Mouse (Mus musculus): ENCODE measurements at regions not wholly inside any gene's neighbourhood (a gene's known extent, or its start where the extent isn't known, plus 50 kb on each side); places are given as distances from the start of the nearest gene placed in this dataset.

GRCm38 (mm10) chr16:29774949-29775348, 195.8 kb downstream of the Opa1 start:
- TF ChIP-seq CTCF (IDR thresholded peaks at IDR 0.05; ENCODE audit: insufficient read depth, low read depth, low read length) = no peak
- TF ChIP-seq POLR2A (IDR thresholded peaks at IDR 0.05; ENCODE audit: insufficient read depth, low read depth, low read length) = no peak
